Mouse (Mus musculus) kidney, adult 2 months (tissue): ENCODE data around the gene Abcf1. TPM values are rescaled to one million over a fixed set of nuclear protein-coding genes. Genes with fewer than 3 reads are reported as not detected.

Source experiments
- DNase-seq: peaks from one replicate; pipeline ENCODE4 v3.0.0; 2021
- H3K27ac ChIP-seq: fragments of 200-500 bp; 2 replicates; pipeline ENCODE4 v1.5.1; 2012; ENCODE audit warnings: low read depth, low read length, control low read depth, inconsistent platforms; ENCODE audit not compliant: insufficient read depth
- H3K27me3 ChIP-seq: fragments of 200-500 bp; replicated peaks from 2 replicates; pipeline ENCODE4 v1.6.1; 2012; ENCODE audit warnings: mild to moderate bottlenecking, moderate library complexity, low read length, inconsistent platforms; ENCODE audit not compliant: control insufficient read depth, insufficient read depth
- H3K36me3 ChIP-seq: fragments of 200-500 bp; 2 replicates; pipeline ENCODE4 v1.6.1; 2012; ENCODE audit warnings: mild to moderate bottlenecking, moderate library complexity, low read length, inconsistent platforms; ENCODE audit not compliant: control insufficient read depth, insufficient read depth
- H3K4me1 ChIP-seq: fragments of 200-500 bp; 2 replicates; pipeline ENCODE4 v1.6.1; 2011; ENCODE audit warnings: low read length; ENCODE audit not compliant: control insufficient read depth, insufficient read depth
- H3K4me3 ChIP-seq: fragments of 200-500 bp; 2 replicates; pipeline ENCODE4 v1.5.1; 2011; ENCODE audit warnings: mild to moderate bottlenecking, low read depth, low read length, control low read depth; ENCODE audit not compliant: insufficient read depth
- CTCF ChIP-seq: fragments of 200-500 bp; conservative IDR thresholded peaks from 2 replicates; pipeline ENCODE4 v1.5.1; 2011; ENCODE audit warnings: low read depth, mild to moderate bottlenecking, control low read depth, low read length, moderate library complexity, mixed read lengths; ENCODE audit not compliant: insufficient read depth, insufficient read length
- POLR2A ChIP-seq: fragments of 200-500 bp; IDR thresholded peaks from one replicate; pipeline ENCODE4 v1.6.1; 2011; ENCODE audit warnings: low read depth, low read length, control low read depth
- WGBS: fragments of 180-500 bp; shearing (Covaris S2); methylation state at CpG from one replicate; pipeline ENCODE4 v1.1.7; 2018; 5-methylcytosine and 5-hydroxymethylcytosine counted together
- polyA plus RNA-seq: library from polyadenylated mRNA; depleted of rRNA; stranded (reverse); fragments of >200 nt; gene quantifications from 2 replicates; pipeline ENCODE4 v1.2.3, GENCODE M21; 2012; rRNA removed

The Abcf1 gene
- polyA plus RNA-seq, 1 experiment = 63.6 TPM

- peak overlapping the region; percentile 55 for H3K27ac ChIP-seq
- 1% methylated on average over 28 of the region's 28 CpGs for WGBS
- TF ChIP-seq CTCF (no peak), POLR2A (no peak)
- no peaks in the 10 kb centered on the region for H3K27me3 ChIP-seq
- H3K4me1 ChIP-seq = peaks cover 14% of the 10 kb centered on the region; the same call in 1 of the 2 replicates
- H3K36me3 ChIP-seq = peaks cover 11% of the 10 kb centered on the region
- DNase-seq = peak; percentile 75
- H3K4me3 ChIP-seq = peak overlapping the region; percentile 69
Measured at GRCm38 (mm10) chr17:35915538-35916296, 53.8 kb downstream of the Abcf1 start.

GRCm38 (mm10) chr17:35914975-35915374 is 54.6 kb downstream of the Abcf1 start:
- Histone ChIP-seq H3K27ac (no peak overlapping the region), H3K36me3 (peaks cover 11% of the 10 kb centered on the region), H3K4me1 (peaks cover 7% of the 10 kb centered on the region; the same call in 1 of the 2 replicates), H3K4me3 (no peak overlapping the region), H3K27me3 (no peaks in the 10 kb centered on the region)
- 80% methylated on average over 6 of the region's 6 CpGs for WGBS
- TF ChIP-seq CTCF = 0 out of 2 replicates have a peak, but pooled peaks have one; percentile 9
- no peak for TF ChIP-seq POLR2A
- DNase-seq = no peak

GRCm38 (mm10) chr17:35909919-35910369 is 59.6 kb downstream of the Abcf1 start, which contains the start of gene Atat1:
Gene Atat1 (minus strand): TSS chr17:35910075.
- Histone ChIP-seq H3K36me3 (no peaks in the 10 kb centered on the region), H3K4me1 (no peaks in the 10 kb centered on the region), H3K27me3 (no peaks in the 10 kb centered on the region), H3K27ac (peak within 1 kb of the TSS; percentile 14; the same call in 1 of the 2 replicates), H3K4me3 (peak within 1 kb of the TSS; percentile 58)
- WGBS = 3% methylated on average over 25 of the region's 25 CpGs
- TF ChIP-seq CTCF (no peak), POLR2A (peak; percentile 54)
- DNase-seq = peak; percentile 97

- DNase-seq = no peak
- H3K36me3 ChIP-seq = no peaks in the 10 kb centered on the region
- H3K27me3 ChIP-seq = no peaks in the 10 kb centered on the region
- WGBS = 13% methylated on average over 20 of the region's 20 CpGs
- peaks cover under 1% of the 10 kb centered on the region; the same call in 1 of the 2 replicates for H3K4me1 ChIP-seq
- peak overlapping the region; percentile 58 for H3K4me3 ChIP-seq
- TF ChIP-seq CTCF (no peak), POLR2A (no peak)
- H3K27ac ChIP-seq = peak overlapping the region; percentile 14; the same call in 1 of the 2 replicates
Measured at GRCm38 (mm10) chr17:35909186-35909918, 60.2 kb downstream of the Abcf1 start.

- WGBS = 68% methylated on average over 2 of the region's 2 CpGs
- no peak for TF ChIP-seq CTCF
- no peak for TF ChIP-seq POLR2A
- H3K27me3 ChIP-seq = no peaks in the 10 kb centered on the region
- H3K4me1 ChIP-seq = peaks cover 11% of the 10 kb centered on the region; the same call in 1 of the 2 replicates
- no peaks in the 10 kb centered on the region for H3K36me3 ChIP-seq
- no peak for DNase-seq
- no peak overlapping the region for H3K4me3 ChIP-seq
- no peak overlapping the region for H3K27ac ChIP-seq
Measured at GRCm38 (mm10) chr17:35907609-35908008, 62.0 kb downstream of the Abcf1 start.

Other genes starting within 250 kb of the Abcf1 start
- 26.3 and 28.4 TPM in 2 replicates for gene Ier3, start 148.1 kb downstream of the Abcf1 start, polyA plus RNA-seq
- gene Flot1, start 146.5 kb downstream of the Abcf1 start, polyA plus RNA-seq = 45.3 and 45.7 TPM in 2 replicates
- 98.9 and 109 TPM in 2 replicates for gene Tubb5, start 131.5 kb downstream of the Abcf1 start, polyA plus RNA-seq
- gene Mdc1, start 128.2 kb downstream of the Abcf1 start, polyA plus RNA-seq = 5.7 TPM in 2 replicates
- 4.0 and 6.3 TPM in 2 replicates for gene Nrm, start 108.4 kb downstream of the Abcf1 start, polyA plus RNA-seq
- 12.4 and 17.8 TPM in 2 replicates for gene Ppp1r18, start 104.2 kb downstream of the Abcf1 start, polyA plus RNA-seq
- gene Dhx16, start 89.9 kb downstream of the Abcf1 start, polyA plus RNA-seq = 50.1 and 65.0 TPM in 2 replicates
- gene 2310061I04Rik, start 72.3 kb downstream of the Abcf1 start, polyA plus RNA-seq = 118 and 132 TPM in 2 replicates
- gene Atat1, start 59.7 kb downstream of the Abcf1 start, polyA plus RNA-seq = 42.9 and 54.6 TPM in 2 replicates
- gene Mrps18b, start 53.4 kb downstream of the Abcf1 start, polyA plus RNA-seq = 91.4 and 94.1 TPM in 2 replicates
- 24.3 and 26.6 TPM in 2 replicates for gene Ppp1r10, start 53.3 kb downstream of the Abcf1 start, polyA plus RNA-seq
- gene Gnl1, start 10.1 kb upstream of the Abcf1 start, polyA plus RNA-seq = 20.5 and 23.8 TPM in 2 replicates
- 18.5 and 19.0 TPM in 2 replicates for gene Prr3, start 10.5 kb upstream of the Abcf1 start, polyA plus RNA-seq
- 3.5 and 5.4 TPM in 2 replicates for gene H2-T24, start 50.8 kb upstream of the Abcf1 start, polyA plus RNA-seq
- 174 and 175 TPM in 2 replicates for gene H2-T23, start 63.1 kb upstream of the Abcf1 start, polyA plus RNA-seq
- 70.6 and 73.2 TPM in 2 replicates for gene H2-T22, start 73.0 kb upstream of the Abcf1 start, polyA plus RNA-seq
- not detected in 2 replicates for gene Gm6034, start 73.2 kb upstream of the Abcf1 start, polyA plus RNA-seq
- gene Gm11127, start 88.6 kb upstream of the Abcf1 start, polyA plus RNA-seq = 13.9 and 14.8 TPM in 2 replicates
- 0.15 and 0.36 TPM in 2 replicates for gene Gm19684, start 151.9 kb upstream of the Abcf1 start, polyA plus RNA-seq
- 0.19 TPM in 1 of 2 replicates, not detected in the other for gene Gm7030, start 159.7 kb upstream of the Abcf1 start, polyA plus RNA-seq
- 0.14 TPM in 1 of 2 replicates, not detected in the other for gene Gm8909, start 198.8 kb upstream of the Abcf1 start, polyA plus RNA-seq
- gene H2-T3, start 220.5 kb upstream of the Abcf1 start, polyA plus RNA-seq = not detected in 2 replicates